Mouse (Mus musculus) forebrain, postnatal 0 days (tissue): ENCODE measurements at regions not wholly inside any gene's neighbourhood (a gene's known extent, or its start where the extent isn't known, plus 50 kb on each side); places are given as distances from the start of the nearest gene placed in this dataset.

Source experiments
- ATAC-seq: fragments of 200-750 bp; cut with Nextera tagmentation; 2 replicates; pipeline ENCODE4 v1.8.0; 2017; ENCODE audit warnings: mild to moderate bottlenecking, moderate library complexity
- DNase-seq: peaks from one replicate; pipeline ENCODE4 v3.0.0-alpha.2; 2015
- H3K27ac ChIP-seq: fragments of 300-500 bp; sonication (generic); 2 replicates; pipeline ENCODE4 v1.5.1; 2014; ENCODE audit warnings: low read depth, mild to moderate bottlenecking, antibody characterized with exemption, low read length, moderate library complexity, mixed read lengths
- H3K27me3 ChIP-seq: fragments of 300-500 bp; sonication (generic); 2 replicates; pipeline ENCODE4 v1.6.1; 2014; ENCODE audit warnings: mild to moderate bottlenecking, low read length, mixed read lengths; ENCODE audit not compliant: insufficient read depth
- H3K36me3 ChIP-seq: fragments of 300-500 bp; sonication (generic); 2 replicates; pipeline ENCODE4 v1.6.1; 2014; ENCODE audit warnings: mild to moderate bottlenecking, moderate library complexity; ENCODE audit not compliant: insufficient read depth
- H3K4me1 ChIP-seq: fragments of 300-500 bp; sonication (generic); 2 replicates; pipeline ENCODE4 v1.6.1; 2014; ENCODE audit warnings: antibody characterized with exemption; ENCODE audit not compliant: insufficient read depth
- H3K4me2 ChIP-seq: fragments of 300-500 bp; sonication (generic); 2 replicates; pipeline ENCODE4 v1.6.1; 2014; ENCODE audit warnings: low read depth, mild to moderate bottlenecking, moderate library complexity
- H3K4me3 ChIP-seq: fragments of 300-500 bp; sonication (generic); 2 replicates; pipeline ENCODE4 v1.5.1; 2014; ENCODE audit warnings: low read depth, low read length, mixed read lengths
- H3K9ac ChIP-seq: fragments of 300-500 bp; sonication (generic); 2 replicates; pipeline ENCODE4 v1.6.1; 2014; ENCODE audit warnings: mild to moderate bottlenecking
- H3K9me3 ChIP-seq: fragments of 300-500 bp; sonication (generic); 2 replicates; pipeline ENCODE4 v1.6.1; 2016; ENCODE audit warnings: low read length
- CTCF ChIP-seq: sonication (generic); IDR thresholded peaks from 2 replicates; pipeline ENCODE4 v1.5.1; 2016; ENCODE audit warnings: antibody characterized with exemption, control low read depth, low read depth
- WGBS: fragments of 180-500 bp; shearing (Covaris S2); extraction: QIAGEN DNeasy Blood & Tissue Kit; methylation state at CpG from one replicate; pipeline ENCODE4 v1.1.7; 2014; 5-methylcytosine and 5-hydroxymethylcytosine counted together

- Histone ChIP-seq H3K4me1 (no peaks in the 10 kb centered on the region), H3K9ac (no peak overlapping the region), H3K4me3 (no peak overlapping the region), H3K4me2 (no peak overlapping the region), H3K27ac (no peak overlapping the region), H3K27me3 (no peaks in the 10 kb centered on the region), H3K36me3 (no peaks in the 10 kb centered on the region), H3K9me3 (no peaks in the 10 kb centered on the region)
- no peak for TF ChIP-seq CTCF
- no peak for ATAC-seq
- DNase-seq: no peak
- 94% methylated on average over 2 of the region's 2 CpGs for WGBS
Measured at GRCm38 (mm10) chr4:29183818-29184217, 370.9 kb downstream of the Epha7 start.

GRCm38 (mm10) chr4:29200976-29201375 is 388.0 kb downstream of the Epha7 start:
- Histone ChIP-seq H3K9ac (no peak overlapping the region), H3K4me3 (no peak overlapping the region), H3K36me3 (no peaks in the 10 kb centered on the region), H3K27me3 (no peaks in the 10 kb centered on the region), H3K4me1 (no peaks in the 10 kb centered on the region), H3K4me2 (no peak overlapping the region), H3K27ac (no peak overlapping the region), H3K9me3 (no peaks in the 10 kb centered on the region)
- ATAC-seq (no peak), DNase-seq (no peak)
- no peak for TF ChIP-seq CTCF
